Mouse (Mus musculus): Measurements from ENCODE around the gene Ddx47.

- TF ChIP-seq EP300 (IDR thresholded peaks at IDR 0.05; ENCODE audit: low read depth in 1 of 2, low read length in 2 of 2) (no peak), JUND (IDR thresholded peaks at IDR 0.05; ENCODE audit: low read depth, low read length) (no peak)
These were observed 55.5 kb downstream of the Ddx47 start for GRCm38 (mm10) chr6:135066795-135067445.
